Mouse (Mus musculus) MEL (cell line): ENCODE results near the gene Prr14. TPM values are rescaled to one million over a fixed set of nuclear protein-coding genes. Genes with fewer than 3 reads are reported as not detected.

Experiments
- DNase-seq: peaks from one replicate; pipeline ENCODE4 v3.0.0; 2011; ENCODE audit warnings: low read depth, low spot score
- H3K27ac ChIP-seq: 2 replicates; pipeline ENCODE4 v1.5.1; 2012; ENCODE audit warnings: low read depth, mild to moderate bottlenecking, control low read depth, low read length, moderate library complexity; ENCODE audit not compliant: control insufficient read depth
- H3K27me3 ChIP-seq, 2 experiments: fragments of 150-350 bp in 1 of 2; sonication (generic) in 1 of 2; 2 replicates each; pipeline ENCODE4 v1.6.1; 2012; ENCODE audit warnings: low read length in 2 of 2, mild to moderate bottlenecking in 2 of 2, improper control_type of control experiment in 1 of 2, moderate library complexity in 1 of 2; ENCODE audit not compliant: insufficient read depth in 2 of 2, control insufficient read depth in 1 of 2
- H3K36me3 ChIP-seq, 2 experiments: 2 replicates each; pipeline ENCODE4 v1.6.1; 2012 to 2014; ENCODE audit warnings: low read length in 2 of 2, improper control_type of control experiment in 1 of 2, inconsistent platforms in 1 of 2, mild to moderate bottlenecking in 1 of 2; ENCODE audit not compliant: insufficient read depth in 2 of 2, control insufficient read depth in 1 of 2
- H3K4me1 ChIP-seq, 2 experiments: fragments of 150-350 bp in 1 of 2; sonication (generic) in 1 of 2; 2 replicates each; pipeline ENCODE4 v1.6.1; 2012; ENCODE audit warnings: low read length in 2 of 2, improper control_type of control experiment in 1 of 2, mild to moderate bottlenecking in 1 of 2; ENCODE audit not compliant: insufficient read depth in 2 of 2, control insufficient read depth in 1 of 2
- H3K4me3 ChIP-seq, 2 experiments: fragments of 150-350 bp in 1 of 2; sonication (generic) in 1 of 2; 2 replicates each; pipeline ENCODE4 v1.5.1; 2012; ENCODE audit warnings: low read depth in 2 of 2, low read length in 2 of 2, mild to moderate bottlenecking in 2 of 2, moderate library complexity in 2 of 2, control low read depth in 1 of 2, improper control_type of control experiment in 1 of 2; ENCODE audit not compliant: control insufficient read depth in 1 of 2, insufficient read depth in 1 of 2
- H3K79me2 ChIP-seq: 2 replicates; pipeline ENCODE4 v1.6.1; 2012; ENCODE audit warnings: mild to moderate bottlenecking, low read length, moderate library complexity; ENCODE audit not compliant: control insufficient read depth, poor library complexity, insufficient read depth
- H3K9ac ChIP-seq: 2 replicates; pipeline ENCODE4 v1.6.1; 2012; ENCODE audit warnings: low read depth, mild to moderate bottlenecking, control low read depth, low read length, moderate library complexity; ENCODE audit not compliant: control insufficient read depth, poor library complexity, severe bottlenecking
- H3K9me3 ChIP-seq: fragments of 150-350 bp; sonication (generic); replicated peaks from 2 replicates; pipeline ENCODE4 v1.6.1; 2012; ENCODE audit warnings: mild to moderate bottlenecking, low read length, improper control_type of control experiment, moderate library complexity; ENCODE audit not compliant: insufficient read depth
- CTCF ChIP-seq, 3 experiments: IDR thresholded peaks in 2 of 3; conservative IDR thresholded peaks in 1 of 3; 2 replicates each; pipeline ENCODE4 v1.5.1; 2011 to 2012; ENCODE audit warnings: low read length in 3 of 3, low read depth in 2 of 3, mild to moderate bottlenecking in 2 of 3, improper control_type of control experiment in 1 of 3, inconsistent platforms in 1 of 3, mixed read lengths in 1 of 3, moderate library complexity in 1 of 3; ENCODE audit not compliant: control insufficient read depth in 1 of 3, insufficient read depth in 1 of 3, poor library complexity in 1 of 3, severe bottlenecking in 1 of 3
- GABPA ChIP-seq: IDR thresholded peaks from 2 replicates; pipeline ENCODE4 v1.6.1; 2012; ENCODE audit warnings: low read depth, mild to moderate bottlenecking, inconsistent platforms, low read length, improper control_type of control experiment, moderate library complexity
- KAT2A ChIP-seq: conservative IDR thresholded peaks from 2 replicates; pipeline ENCODE4 v1.6.1; 2012; ENCODE audit warnings: low read depth, low read length, improper control_type of control experiment, inconsistent platforms
- MAX ChIP-seq: IDR thresholded peaks from 2 replicates; pipeline ENCODE4 v1.6.1; 2011; ENCODE audit warnings: low read length, improper control_type of control experiment
- MAZ ChIP-seq: IDR thresholded peaks from 2 replicates; pipeline ENCODE4 v1.6.1; 2012; ENCODE audit warnings: low read depth, mild to moderate bottlenecking, inconsistent platforms, low read length, improper control_type of control experiment
- MXI1 ChIP-seq: IDR thresholded peaks from 2 replicates; pipeline ENCODE4 v1.6.1; 2011; ENCODE audit warnings: mild to moderate bottlenecking, low read depth, low read length, improper control_type of control experiment
- MYB ChIP-seq: IDR thresholded peaks from 2 replicates; pipeline ENCODE4 v1.6.1; 2011; ENCODE audit warnings: mild to moderate bottlenecking, low read depth, low read length, improper control_type of control experiment
- MYC ChIP-seq: IDR thresholded peaks from 2 replicates; pipeline ENCODE4 v1.6.1; 2011; ENCODE audit warnings: low read depth, mild to moderate bottlenecking, low read length, improper control_type of control experiment, moderate library complexity
- NELFE ChIP-seq: IDR thresholded peaks from 2 replicates; pipeline ENCODE4 v1.6.1; 2011; ENCODE audit warnings: low read depth, low read length, improper control_type of control experiment
- NRF1 ChIP-seq: IDR thresholded peaks from 2 replicates; pipeline ENCODE4 v1.6.1; 2014; ENCODE audit warnings: low read depth, mild to moderate bottlenecking, inconsistent platforms, low read length, improper control_type of control experiment, moderate library complexity; ENCODE audit not compliant: poor library complexity, insufficient read depth, severe bottlenecking
- POLR2A ChIP-seq, 2 experiments: IDR thresholded peaks; 2 replicates each; pipeline ENCODE4 v1.6.1; 2011 to 2012; ENCODE audit warnings: low read length in 2 of 2, mild to moderate bottlenecking in 2 of 2, control low read depth in 1 of 2, improper control_type of control experiment in 1 of 2, low read depth in 1 of 2, moderate library complexity in 1 of 2; ENCODE audit not compliant: control insufficient read depth in 1 of 2, insufficient read depth in 1 of 2, poor library complexity in 1 of 2
- POLR2AphosphoS5 ChIP-seq: IDR thresholded peaks from 2 replicates; pipeline ENCODE4 v1.6.1; 2012; ENCODE audit warnings: low read depth, borderline replicate concordance, mild to moderate bottlenecking, inconsistent platforms, low read length, moderate library complexity, mixed read lengths
- SIN3A ChIP-seq: IDR thresholded peaks from 2 replicates; pipeline ENCODE4 v1.6.1; 2012; ENCODE audit warnings: low read length, improper control_type of control experiment, inconsistent platforms
- USF2 ChIP-seq, 2 experiments: IDR thresholded peaks; 2 replicates each; pipeline ENCODE4 v1.6.1; 2011 to 2012; ENCODE audit warnings: improper control_type of control experiment in 2 of 2, low read length in 2 of 2, borderline replicate concordance in 1 of 2, inconsistent platforms in 1 of 2, low read depth in 1 of 2, mild to moderate bottlenecking in 1 of 2; ENCODE audit not compliant: insufficient read depth in 1 of 2
- polyA plus RNA-seq, 2 experiments: library from polyadenylated mRNA; stranded (reverse) in 1 of 2; unstranded in 1 of 2; fragments of >175 nt in 1 of 2; fragments of >200 nt in 1 of 2; gene quantifications; 2 replicates each; pipeline versions ENCODE4 v1.2.1 to v1.2.4; 2012; ENCODE audit warnings: low replicate concordance in 2 of 2, low read depth in 1 of 2; ENCODE audit not compliant: insufficient read length in 2 of 2, insufficient read depth in 1 of 2, missing spikeins in 1 of 2
- total RNA-seq: library from RNA; depleted of rRNA; stranded (reverse); fragments of 300-350 nt; gene quantifications from 2 replicates; pipeline ENCODE4 v1.2.3, GENCODE M21; 2012

Prr14 gene
- total and polyA plus RNA-seq, 3 experiments: 10.8 to 45.9 TPM; not detected in 1

DNA sequence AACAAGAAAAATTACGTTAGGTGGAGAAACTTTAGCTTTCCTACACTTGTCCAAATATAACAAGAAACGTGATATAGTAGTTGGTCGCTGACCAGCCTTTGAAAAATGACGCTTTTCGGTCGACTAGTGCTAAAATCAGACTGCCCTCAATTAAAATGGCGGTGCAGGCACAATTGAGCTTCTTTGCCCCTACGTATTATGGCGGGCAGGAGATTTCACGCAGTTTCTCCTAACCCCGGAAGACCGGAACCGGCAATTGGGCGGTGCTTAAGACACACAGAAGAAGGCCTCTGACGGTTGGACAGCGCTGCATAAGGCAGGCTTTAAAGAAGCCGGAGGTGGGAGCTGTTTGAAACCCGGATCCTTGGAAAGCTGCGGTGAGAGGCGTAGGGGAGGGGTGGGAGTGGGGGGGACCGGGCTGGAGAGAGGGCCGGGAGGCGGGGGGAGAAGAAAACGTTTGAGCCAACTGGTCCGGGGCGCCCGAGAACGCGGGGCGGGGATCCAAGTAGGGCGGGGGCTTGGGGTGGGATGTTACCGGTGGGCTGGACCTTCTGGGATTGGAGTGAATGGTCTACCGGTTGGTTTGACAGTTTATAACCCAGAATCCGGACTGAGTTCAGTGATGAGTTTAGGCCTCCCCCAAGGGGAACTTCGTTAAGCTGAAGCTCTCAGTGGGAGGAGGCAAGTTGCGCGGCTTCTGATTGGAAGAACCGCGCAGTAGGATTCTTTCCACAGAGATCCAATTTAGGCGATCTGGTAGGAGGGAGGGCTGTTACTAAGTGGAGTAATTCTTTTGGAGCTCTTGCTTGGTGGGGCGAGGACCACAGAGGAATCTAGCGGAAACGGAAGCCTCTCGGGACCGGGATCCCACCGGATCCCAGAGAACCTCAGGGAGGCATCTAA, 11.6 kb downstream of the Prr14 start (continued):
- TF ChIP-seq POLR2A (IDR thresholded peaks at IDR 0.05; ENCODE audit: control insufficient read depth in 1 of 2, insufficient read depth in 1 of 2, low read depth in 1 of 2, low read length in 2 of 2, poor library complexity in 1 of 2) (peak; percentile 38 to 80; a peak in 3 of 4 replicates), KAT2A (peak; percentile 81), USF2 (IDR thresholded peaks at IDR 0.05; ENCODE audit: borderline replicate concordance in 1 of 2, insufficient read depth in 1 of 2, low read depth in 1 of 2, low read length in 2 of 2) (no peak), POLR2AphosphoS5 (no peak)
- TF ChIP-seq, all 39 proteins: peak for 23

DNA sequence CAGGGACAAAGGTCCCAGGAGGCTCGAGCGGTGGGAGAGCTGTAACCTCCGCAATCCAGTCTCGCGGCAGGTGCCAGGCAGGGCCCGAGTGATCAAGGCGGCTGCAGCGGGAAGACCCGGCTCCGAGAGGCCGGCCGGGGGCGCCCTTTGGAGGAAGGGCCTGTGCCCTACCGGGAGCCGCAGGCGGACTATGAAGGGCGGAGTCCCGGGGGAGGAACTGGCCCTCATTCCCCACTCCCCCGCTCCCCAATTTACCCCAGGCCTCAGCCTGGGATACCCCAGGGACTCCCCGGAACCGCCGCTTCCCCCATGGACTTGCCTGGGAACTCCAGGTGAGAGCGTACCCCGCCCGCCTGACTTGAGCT, 12.2 kb downstream of the Prr14 start:
- no peak for DNase-seq
- H3K9me3 ChIP-seq: no peaks in the 10 kb centered on the region
- peaks cover 0 to 6% of the 10 kb centered on the region in 2 experiments; a peak in 3 of 4 replicates for H3K36me3 ChIP-seq
- H3K4me1 ChIP-seq: peaks cover 0 to 5% of the 10 kb centered on the region in 2 experiments; a peak in 3 of 4 replicates
- peak in 2 of 3 experiments; percentile 8 to 19; a peak in 2 of 6 replicates for TF ChIP-seq CTCF (IDR thresholded peaks at IDR 0.05 in 2 of 3, conservative IDR thresholded peaks at IDR 0.05 in 1 of 3; ENCODE audit: control insufficient read depth in 1 of 3, insufficient read depth in 1 of 3, low read depth in 2 of 3, low read length in 3 of 3, poor library complexity in 1 of 3, severe bottlenecking in 1 of 3)
- no peak for TF ChIP-seq MYB
- peak; percentile 27; the same call in 1 of the 2 replicates for TF ChIP-seq GABPA
- TF ChIP-seq, all 39 proteins: peak for 2
- H3K27ac ChIP-seq: peak overlapping the region; percentile 97
- peaks cover 19% of the 10 kb centered on the region for H3K79me2 ChIP-seq
- peak overlapping the region; percentile 79 to 80 for H3K4me3 ChIP-seq
- no peaks in the 10 kb centered on the region for H3K27me3 ChIP-seq
- peak overlapping the region; percentile 86 for H3K9ac ChIP-seq

DNA sequence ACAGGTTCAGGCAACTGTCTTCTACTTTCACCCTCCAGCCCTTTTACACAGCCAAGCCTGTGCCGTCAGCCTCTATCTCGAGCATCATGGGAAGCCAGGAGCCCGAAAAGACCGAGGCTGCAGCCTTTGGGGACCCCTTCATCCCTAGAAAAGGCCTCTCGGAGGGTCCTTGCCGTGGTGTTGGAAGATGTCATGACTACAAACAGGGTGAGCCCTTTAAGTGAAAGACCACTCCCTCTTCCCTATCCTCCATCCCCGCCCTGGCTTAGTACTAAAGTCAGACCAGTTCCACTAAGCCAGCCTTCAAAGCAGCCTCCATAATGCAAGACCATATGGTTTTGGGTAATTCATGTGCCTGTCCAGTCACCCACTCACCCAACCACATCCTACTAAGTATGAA, 12.6 kb downstream of the Prr14 start:
- Histone ChIP-seq H3K27ac (peak overlapping the region; percentile 97), H3K27me3 (no peaks in the 10 kb centered on the region), H3K4me3 (peak overlapping the region; percentile 79 to 80), H3K79me2 (peaks cover 19% of the 10 kb centered on the region), H3K9me3 (no peaks in the 10 kb centered on the region)
- peak; percentile 61 for DNase-seq
- TF ChIP-seq MXI1: peak; percentile 27; the same call in 1 of the 2 replicates
- TF ChIP-seq SIN3A: peak; percentile 55
- TF ChIP-seq USF2 (IDR thresholded peaks at IDR 0.05; ENCODE audit: borderline replicate concordance in 1 of 2, insufficient read depth in 1 of 2, low read depth in 1 of 2, low read length in 2 of 2): no peak
- 0 out of 2 replicates have a peak, but pooled peaks have one; percentile 19 for TF ChIP-seq MAX
- 0 out of 2 replicates have a peak, but pooled peaks have one; percentile 20 for TF ChIP-seq NELFE
- no peak for TF ChIP-seq MYC
- TF ChIP-seq NRF1: no peak
- 0 out of 2 replicates have a peak, but pooled peaks have one; percentile 26 for TF ChIP-seq MAZ
- TF ChIP-seq, all 39 proteins: peak for 5
- H3K4me1 ChIP-seq: peaks cover 0 to 7% of the 10 kb centered on the region in 2 experiments; a peak in 3 of 4 replicates
- H3K9ac ChIP-seq: peak overlapping the region; percentile 86
- peaks cover 0 to 11% of the 10 kb centered on the region in 2 experiments for H3K36me3 ChIP-seq
